Mouse (Mus musculus) layer of hippocampus, postnatal 14 days (tissue): ENCODE measurements around the gene Gng12. TPM values are rescaled to one million over a fixed set of nuclear protein-coding genes. Genes with fewer than 3 reads are reported as not detected.

Experiments used
- DNase-seq, 2 experiments: peaks; one replicate each; pipeline ENCODE4 v3.0.0; 2021 to 2022; ENCODE audit warnings: low spot score in 2 of 2, mixed read lengths in 1 of 2
- total RNA-seq, 2 experiments: library from RNA; stranded (reverse); gene quantifications; 2 replicates each; pipeline ENCODE4 v1.2.3; 2021

Gene Gng12
- total RNA-seq, 2 experiments from 2014 or later: 104 to 117 TPM

DNA sequence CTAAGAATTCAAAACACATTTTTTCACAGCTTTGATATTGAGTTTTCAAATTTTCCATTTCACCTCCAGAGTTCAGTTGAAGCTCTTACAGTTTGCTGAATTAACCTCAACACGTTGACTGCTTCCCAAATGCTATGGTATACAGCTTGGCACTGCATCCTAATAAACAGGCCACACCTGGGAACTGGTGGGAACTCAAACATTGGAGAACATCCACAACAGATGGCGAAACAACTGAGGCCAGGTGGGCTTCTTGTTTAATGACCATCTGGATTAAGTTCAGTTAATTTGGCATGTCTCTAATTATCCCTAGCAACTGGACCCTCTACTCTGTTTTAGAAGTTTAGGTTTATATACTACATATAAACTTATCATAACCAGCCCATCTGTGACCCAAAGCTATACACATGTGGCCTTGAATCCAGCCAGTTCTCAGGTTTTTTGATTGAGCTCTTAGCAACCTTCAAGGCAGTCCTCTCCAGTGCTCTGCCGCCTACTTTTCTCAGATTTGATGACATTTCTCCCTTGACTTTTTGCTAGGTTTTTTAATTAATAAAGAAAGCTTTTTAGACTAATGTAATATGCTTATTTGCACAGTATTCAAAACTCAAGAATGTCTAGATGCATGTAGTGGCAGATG is 152.0 kb downstream of the Gng12 start:
- DNase-seq: no peak

GRCm38 (mm10) chr6:67048880-67049694 is 152.9 kb downstream of the Gng12 start:
- DNase-seq: no peak

DNA sequence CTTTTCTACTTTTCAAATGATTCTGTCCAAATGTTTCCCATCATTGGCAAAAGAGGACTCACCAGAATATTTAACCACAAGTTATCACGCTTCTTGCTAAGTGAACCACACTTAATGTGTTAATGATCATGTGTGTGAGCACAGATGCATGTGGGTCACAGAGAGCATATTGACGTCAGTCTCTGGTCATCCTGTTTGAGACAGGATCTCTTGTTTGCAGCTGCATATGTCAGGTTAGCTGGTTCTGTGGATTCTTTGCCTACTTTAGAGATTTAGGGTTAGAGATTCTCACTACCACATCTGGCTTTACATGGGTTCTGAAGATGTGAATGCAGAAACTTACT is 153.5 kb downstream of the Gng12 start:
- no peak for DNase-seq

DNA sequence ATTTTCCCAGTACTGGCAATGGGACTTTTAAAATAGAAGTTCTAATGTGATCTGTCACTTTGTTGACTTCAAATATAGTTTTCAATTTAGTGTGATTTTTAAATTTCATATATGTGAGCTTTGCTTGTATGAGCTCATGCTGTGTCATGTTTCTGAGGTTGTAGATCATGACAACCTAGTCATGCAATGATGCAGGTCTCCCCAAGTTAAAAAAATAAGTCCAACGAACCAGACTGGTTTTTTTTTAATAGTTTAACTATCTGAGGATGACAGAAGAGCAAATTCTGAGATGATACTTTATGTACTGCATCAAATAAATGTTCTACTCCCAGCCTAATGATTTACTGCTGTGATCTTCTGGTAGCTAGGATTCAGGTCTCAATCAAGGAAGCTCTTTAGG is 153.9 kb downstream of the Gng12 start:
- no peak for DNase-seq

- DNase-seq: no peak
Observed at GRCm38 (mm10) chr6:67056108-67056888, 160.1 kb downstream of the Gng12 start.

- DNase-seq: no peak
Observed at GRCm38 (mm10) chr6:67056889-67057564, 160.8 kb downstream of the Gng12 start.

GRCm38 (mm10) chr6:67057574-67057973 is 161.4 kb downstream of the Gng12 start:
- no peak for DNase-seq

DNA sequence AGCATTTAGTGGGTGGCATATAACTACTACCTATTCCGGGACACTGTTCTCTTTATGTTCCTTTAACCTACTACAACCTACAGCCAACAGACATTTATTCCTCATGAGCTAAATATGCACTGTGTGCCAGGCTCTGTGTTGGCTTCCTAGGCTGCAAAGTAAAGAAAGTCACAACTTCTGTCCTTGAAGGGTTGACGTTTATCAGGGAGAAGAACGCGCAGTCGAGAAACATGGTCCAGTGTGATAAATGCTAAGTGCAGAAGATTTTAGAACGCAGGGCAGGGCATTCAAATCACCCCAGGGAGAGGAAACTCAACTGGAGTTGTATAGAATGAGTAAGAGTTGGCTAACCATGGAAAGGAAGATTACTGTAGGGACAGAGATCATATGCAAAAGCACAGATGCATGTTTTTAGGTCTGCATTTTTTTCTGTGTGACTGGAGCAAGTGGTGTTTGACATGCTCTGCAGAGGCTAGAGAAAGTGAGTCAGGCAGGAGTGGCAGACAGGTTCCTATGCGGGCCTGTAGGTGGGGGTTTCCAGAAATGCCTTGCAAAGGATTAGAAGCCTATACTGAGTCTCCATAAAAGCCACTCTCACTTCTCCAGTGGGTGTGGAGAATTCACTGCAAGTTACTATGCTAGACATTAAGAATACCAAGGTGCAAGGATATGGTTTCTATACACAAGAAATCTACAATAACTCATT is 161.9 kb downstream of the Gng12 start:
- DNase-seq: no peak

DNA sequence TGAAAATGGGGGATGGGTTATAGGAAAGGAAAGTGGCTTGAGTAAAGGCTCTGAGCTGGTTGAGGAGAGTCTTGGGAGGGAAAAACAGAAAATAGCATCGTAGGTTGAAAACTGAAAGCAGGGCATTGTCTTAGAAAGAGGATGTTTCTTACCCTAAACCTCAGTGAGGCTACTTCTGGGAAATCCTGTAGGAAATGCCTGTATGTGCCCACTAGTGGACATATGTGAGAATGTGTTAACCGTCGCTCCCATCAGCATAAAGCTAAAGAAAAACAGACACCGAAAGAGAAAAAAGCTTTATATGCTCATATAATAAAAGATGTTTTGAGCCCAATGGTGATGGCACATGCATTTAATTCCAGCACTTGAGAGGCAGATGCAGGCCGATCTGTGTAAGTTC is 163.9 kb downstream of the Gng12 start:
- no peak for DNase-seq

DNA sequence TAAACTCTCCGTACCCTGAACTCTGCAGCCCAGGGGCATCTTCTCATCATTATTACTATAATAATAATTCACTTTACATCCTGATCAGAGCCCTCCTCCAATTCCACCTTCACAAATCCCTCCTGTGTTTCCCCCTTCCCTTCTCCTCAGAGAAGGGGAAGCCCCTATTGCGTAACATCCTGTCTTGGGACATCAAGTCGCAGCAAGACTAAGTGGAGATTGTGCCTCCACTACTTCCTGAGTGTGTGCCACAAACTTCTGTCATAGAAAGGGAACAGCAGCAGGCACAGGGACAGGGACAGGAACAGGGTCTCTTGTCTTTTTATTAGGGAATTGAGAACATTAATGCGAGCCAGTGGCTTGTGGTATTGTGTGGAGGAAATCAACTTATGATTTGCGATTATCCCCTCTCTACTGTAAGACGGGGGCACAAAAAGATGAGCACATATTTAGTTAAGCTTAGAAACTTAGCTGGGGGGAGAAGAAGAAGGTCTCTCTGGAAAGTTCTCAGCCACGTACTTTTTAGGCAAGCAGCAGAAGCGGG is 173.1 kb downstream of the Gng12 start:
- no peak for DNase-seq

DNA sequence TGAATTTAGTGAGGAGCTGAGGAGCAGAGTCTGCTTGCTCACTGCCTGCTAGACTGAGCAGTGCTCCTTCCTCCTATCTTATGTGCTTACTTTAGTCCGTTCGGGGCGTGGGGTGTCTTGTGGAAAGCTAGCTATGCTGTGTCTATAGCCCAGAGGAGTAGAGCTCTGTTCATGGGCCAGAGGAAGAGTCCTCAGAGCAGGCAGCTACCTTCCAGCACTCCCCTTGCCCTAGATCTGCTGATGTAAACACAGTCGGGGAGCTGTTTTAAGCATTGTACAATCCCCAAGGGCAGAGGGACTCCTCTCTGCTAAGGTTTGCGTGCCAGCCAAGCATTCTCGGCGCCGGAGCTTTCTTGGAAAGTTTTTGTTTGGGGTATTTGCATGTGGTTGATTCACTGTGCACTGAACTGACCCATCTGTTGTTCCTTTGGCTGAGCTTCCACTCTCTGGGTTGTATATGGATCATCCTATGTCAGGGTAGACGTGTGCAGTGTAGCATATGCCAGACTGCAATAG is 173.7 kb downstream of the Gng12 start:
- no peak for DNase-seq

Other genes with a start within 250 kb of the Gng12 start
- gene Vmn1r35, start 210.5 kb upstream of the Gng12 start, total RNA-seq: not detected
- not detected for gene Vmn1r36, start 177.2 kb upstream of the Gng12 start, total RNA-seq
- gene Vmn1r37, start 167.0 kb upstream of the Gng12 start, total RNA-seq: not detected
- not detected for gene Vmn1r38, start 113.8 kb upstream of the Gng12 start, total RNA-seq
- not detected for gene Vmn1r39, start 85.8 kb upstream of the Gng12 start, total RNA-seq
- 1 to 10 TPM; 7.0 to 8.2 TPM for gene Gadd45a, start 141.1 kb downstream of the Gng12 start, total RNA-seq